Mouse (Mus musculus) midbrain, embryonic 14.5 days (tissue): Measurements from ENCODE around the gene Xlr5a. TPM values are rescaled to one million over a fixed set of nuclear protein-coding genes. Genes with fewer than 3 reads are reported as not detected.
"Not testable (repeated sequence)": the region's sequence is repeated elsewhere in the genome, so short reads cannot be mapped to it uniquely, and the experiment has no call there.

Experiments
- ATAC-seq: fragments of 200-750 bp; cut with Nextera tagmentation; 2 replicates; pipeline ENCODE4 v1.8.0; 2017; ENCODE audit warnings: moderate number of reproducible peaks, moderate library complexity; ENCODE audit not compliant: low FRiP score, low TSS enrichment
- DNase-seq: peaks from one replicate; pipeline ENCODE4 v3.0.0-alpha.2; 2015
- H3K27ac ChIP-seq: fragments of 300-500 bp; sonication (generic); replicated peaks from 2 replicates; pipeline ENCODE4 v1.5.1; 2014; ENCODE audit warnings: mild to moderate bottlenecking, low read depth, low read length, moderate library complexity
- H3K27me3 ChIP-seq: fragments of 300-500 bp; sonication (generic); 2 replicates; pipeline ENCODE4 v1.6.1; 2014; ENCODE audit warnings: low read length, control low read depth, mixed read lengths; ENCODE audit not compliant: control insufficient read depth, insufficient read depth
- H3K36me3 ChIP-seq: fragments of 300-500 bp; sonication (generic); 2 replicates; pipeline ENCODE4 v1.6.1; 2014; ENCODE audit warnings: low read length, control low read depth; ENCODE audit not compliant: control insufficient read depth, insufficient read depth
- H3K4me1 ChIP-seq: fragments of 300-500 bp; sonication (generic); 2 replicates; pipeline ENCODE4 v1.6.1; 2014; ENCODE audit warnings: mild to moderate bottlenecking, antibody characterized with exemption, low read length, control low read depth; ENCODE audit not compliant: control insufficient read depth, insufficient read depth
- H3K4me2 ChIP-seq: fragments of 300-500 bp; sonication (generic); 2 replicates; pipeline ENCODE4 v1.6.1; 2014; ENCODE audit warnings: mild to moderate bottlenecking, low read length, moderate library complexity
- H3K4me3 ChIP-seq: fragments of 300-500 bp; sonication (generic); replicated peaks from 2 replicates; pipeline ENCODE4 v1.5.1; 2014; ENCODE audit warnings: low read depth, low read length
- H3K9ac ChIP-seq: fragments of 300-500 bp; sonication (generic); replicated peaks from 2 replicates; pipeline ENCODE4 v1.6.1; 2014; ENCODE audit warnings: mild to moderate bottlenecking, low read length, moderate library complexity
- H3K9me3 ChIP-seq: fragments of 300-500 bp; sonication (generic); 2 replicates; pipeline ENCODE4 v1.6.1; 2016; ENCODE audit warnings: low read length, control low read depth, mixed read lengths; ENCODE audit not compliant: control insufficient read depth
- WGBS: fragments of 180-500 bp; shearing (Covaris S2); extraction: QIAGEN DNeasy Blood & Tissue Kit; methylation state at CpG from one replicate; pipeline ENCODE4 v1.1.7; 2014; 5-methylcytosine and 5-hydroxymethylcytosine counted together
- polyA plus RNA-seq: library from polyadenylated mRNA; unstranded; fragments of >200 nt; fragmentation: Nextera tagmentation; extraction: Ambion mirVana; gene quantifications from 2 replicates; pipeline ENCODE4 v1.2.1, GENCODE M21; 2014

The Xlr5a gene
- polyA plus RNA-seq, 1 experiment from 2014 or later, result not detected

DNA sequence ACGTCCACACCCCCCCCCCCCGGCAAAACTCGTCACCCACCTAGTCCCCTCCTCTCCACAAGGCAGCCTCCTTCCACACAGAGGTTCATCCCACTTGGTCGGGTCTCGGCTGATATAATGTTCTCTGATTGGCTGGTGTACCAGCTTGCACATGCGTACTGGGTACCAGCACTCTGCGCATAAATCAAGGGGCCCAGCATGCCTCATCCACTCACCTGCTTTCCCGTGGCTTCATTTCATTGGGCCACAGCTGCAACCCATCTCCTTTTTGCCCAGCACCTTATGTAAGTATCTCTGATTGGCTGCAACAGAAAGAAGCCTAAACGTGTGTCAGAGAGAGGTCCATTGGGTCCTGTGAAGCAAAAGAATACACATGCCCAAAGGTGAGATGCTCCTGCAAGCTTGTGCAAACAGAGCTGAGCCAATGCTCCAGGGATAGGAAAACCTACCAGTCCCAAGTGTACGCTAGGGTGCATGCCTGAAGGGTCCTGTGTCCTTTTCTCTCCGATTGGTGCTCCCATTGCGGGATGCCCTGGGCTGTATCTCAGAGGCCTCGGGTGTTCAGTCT is 195.8 kb downstream of the Xlr5a start, which contains the start of gene Xlr3a:
Xlr3a (minus strand) TSS at position 155 of the 568 bp plus-strand sequence.
- not testable (repeated sequence) for H3K4me3 ChIP-seq, ATAC-seq, H3K4me2 ChIP-seq, H3K27ac ChIP-seq, H3K4me1 ChIP-seq, H3K9me3 ChIP-seq, H3K27me3 ChIP-seq, H3K9ac ChIP-seq, H3K36me3 ChIP-seq
- DNase-seq, result peak; percentile 8
- WGBS, result 76% methylated on average over 13 of the region's 13 CpGs

DNA sequence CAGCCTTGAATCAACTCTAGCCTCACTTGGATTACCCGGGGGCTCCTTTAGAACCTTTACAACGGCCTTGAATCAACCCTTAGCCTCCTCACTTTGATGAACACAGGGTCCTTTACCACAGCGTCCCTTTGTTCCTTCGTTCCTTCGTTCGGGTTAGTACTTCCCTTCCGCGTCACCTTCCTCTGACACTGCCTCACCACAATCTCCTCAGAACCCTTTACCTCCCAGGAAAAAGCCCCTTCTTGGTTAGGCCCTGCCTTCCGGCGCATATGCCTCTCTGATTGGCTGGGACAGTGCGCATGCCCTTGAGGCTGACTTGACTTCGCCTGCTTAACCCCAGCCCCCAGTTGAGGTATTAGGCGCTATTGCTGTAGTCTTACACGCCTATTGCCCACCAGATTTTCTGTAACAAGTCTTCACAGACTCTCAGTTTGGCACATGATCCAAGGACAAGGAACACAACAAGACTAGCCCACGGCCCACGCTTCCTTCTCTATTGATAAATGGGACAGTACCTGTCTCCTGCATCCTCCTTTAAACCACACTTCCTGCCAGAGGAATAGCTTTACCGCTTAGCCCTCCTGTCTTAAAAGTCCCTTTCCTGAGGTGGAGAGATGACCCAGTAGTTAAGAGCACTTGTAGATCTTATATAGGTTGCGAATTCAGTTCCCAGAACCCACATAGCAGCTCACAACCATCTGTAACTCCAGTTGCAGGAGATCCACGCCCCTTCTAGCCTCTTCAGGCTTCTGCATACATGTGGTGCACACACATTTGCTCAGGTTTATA is 210.3 kb downstream of the Xlr5a start, which contains the start of gene Xlr4a:
Xlr4a (minus strand) TSS at position 212 of the 789 bp plus-strand sequence.
- H3K27me3 ChIP-seq, DNase-seq, H3K27ac ChIP-seq, H3K36me3 ChIP-seq, H3K4me2 ChIP-seq, H3K9ac ChIP-seq, ATAC-seq, H3K4me1 ChIP-seq, H3K9me3 ChIP-seq, H3K4me3 ChIP-seq: not testable (repeated sequence)
- WGBS, result 83% methylated on average over 18 of the region's 19 CpGs

DNA sequence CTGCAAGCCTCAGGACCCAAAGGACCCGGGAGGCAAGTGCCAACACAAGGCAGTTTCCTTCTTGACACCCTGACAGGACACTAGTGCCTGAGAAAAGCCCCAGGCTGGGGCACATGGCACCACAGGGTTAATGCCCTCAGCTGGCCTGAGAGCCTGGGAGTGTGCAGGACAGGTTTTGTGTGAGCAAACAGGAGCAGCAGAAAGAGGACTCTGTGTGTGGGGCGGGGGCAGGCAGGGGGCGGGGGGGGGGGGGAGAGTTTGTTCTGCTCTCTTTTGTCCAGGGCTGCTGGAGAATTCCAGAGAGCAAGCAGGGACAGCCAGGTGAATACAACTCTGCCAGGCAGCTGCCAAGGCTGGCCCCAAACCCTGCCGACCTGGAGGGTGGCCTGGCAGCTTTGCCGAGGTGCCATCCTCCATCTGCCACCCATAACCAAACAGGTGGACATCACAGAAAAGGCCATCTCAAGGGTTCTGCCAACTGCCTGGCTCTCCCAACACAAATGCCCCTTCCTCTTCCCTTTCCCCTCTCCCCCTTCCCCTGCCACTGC is 225.9 kb downstream of the Xlr5a start:
- not testable (repeated sequence) for ATAC-seq, DNase-seq, H3K36me3 ChIP-seq, H3K27ac ChIP-seq, H3K4me2 ChIP-seq, H3K9ac ChIP-seq, H3K9me3 ChIP-seq, H3K4me3 ChIP-seq, H3K27me3 ChIP-seq, H3K4me1 ChIP-seq
- no CpG with 5 or more reads among the region's 5 CpGs for WGBS

GRCm38 (mm10) chrX:73064415-73064793 is 228.4 kb downstream of the Xlr5a start, which contains the start of gene Pnma3:
TSS of gene Pnma3 (plus strand) at chrX:73064787.
- H3K36me3 ChIP-seq, result no peaks in the 10 kb centered on the region
- H3K27me3 ChIP-seq, result no peaks in the 10 kb centered on the region

GRCm38 (mm10) chrX:73063512-73064414 is 229.0 kb downstream of the Xlr5a start:
- Histone ChIP-seq H3K9me3 (no peaks in the 10 kb centered on the region), H3K27me3 (no peaks in the 10 kb centered on the region), H3K9ac (peak overlapping the region; percentile 57; the same call in 1 of the 2 replicates), H3K4me3 (peak overlapping the region; percentile 37), H3K36me3 (no peaks in the 10 kb centered on the region), H3K4me1 (no peaks in the 10 kb centered on the region), H3K27ac (no peak overlapping the region; the same call in 1 of the 2 replicates), H3K4me2 (peak overlapping the region; percentile 55)
- ATAC-seq (peak; percentile 77), DNase-seq (peak; percentile 71)
- 43% methylated on average over 24 of the region's 24 CpGs for WGBS

More at GRCm38 (mm10) chrX:73064415-73064793, 228.4 kb downstream of the Xlr5a start, which contains the start of gene Pnma3:
- ATAC-seq, result peak; percentile 20; the same call in 1 of the 2 replicates
- peak within 1 kb of the TSS; percentile 55 for H3K4me2 ChIP-seq
- no peaks in the 10 kb centered on the region for H3K9me3 ChIP-seq
- peak; percentile 18 for DNase-seq
- peak within 1 kb of the TSS; percentile 57; the same call in 1 of the 2 replicates for H3K9ac ChIP-seq
- H3K27ac ChIP-seq, result no peak within 1 kb of the TSS; the same call in 1 of the 2 replicates
- WGBS, result 40% methylated on average over 7 of the region's 7 CpGs
- peak within 1 kb of the TSS; percentile 37 for H3K4me3 ChIP-seq
- no peaks in the 10 kb centered on the region for H3K4me1 ChIP-seq

DNA sequence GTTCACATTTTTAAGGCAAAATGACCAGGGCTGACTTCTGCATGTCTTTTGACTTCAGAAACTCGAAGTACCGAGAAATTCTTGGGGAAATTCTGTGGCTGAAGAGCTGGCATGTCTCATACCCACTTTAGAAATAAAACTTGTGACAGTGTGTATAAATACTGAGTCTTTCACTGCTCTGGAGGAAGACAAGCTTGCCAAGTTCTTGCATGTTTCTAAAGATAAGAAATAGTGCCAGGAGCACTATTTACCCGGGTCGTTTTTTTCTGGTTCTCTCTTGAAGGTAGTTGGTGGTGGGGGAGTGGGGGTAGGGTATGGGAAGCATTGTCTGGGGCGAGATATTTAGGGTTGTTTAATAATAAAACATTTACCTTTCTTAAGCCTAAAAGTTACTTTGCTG is 230.5 kb downstream of the Xlr5a start:
- no peak for ATAC-seq
- 55% methylated on average over 5 of the region's 5 CpGs for WGBS

GRCm38 (mm10) chrX:73061528-73061927 is 231.2 kb downstream of the Xlr5a start:
- DNase-seq, result no peak
- no peaks in the 10 kb centered on the region for H3K27me3 ChIP-seq

More for the DNA sequence above, 230.5 kb downstream of the Xlr5a start:
- Histone ChIP-seq H3K27ac (no peak overlapping the region), H3K27me3 (no peaks in the 10 kb centered on the region), H3K4me1 (no peaks in the 10 kb centered on the region), H3K4me2 (no peak overlapping the region), H3K9me3 (no peaks in the 10 kb centered on the region), H3K36me3 (no peaks in the 10 kb centered on the region), H3K4me3 (no peak overlapping the region), H3K9ac (no peak overlapping the region)
- no peak for DNase-seq

More at GRCm38 (mm10) chrX:73061528-73061927, 231.2 kb downstream of the Xlr5a start:
- no peak for ATAC-seq
- Histone ChIP-seq H3K27ac (no peak overlapping the region), H3K9me3 (no peaks in the 10 kb centered on the region), H3K36me3 (no peaks in the 10 kb centered on the region), H3K4me1 (no peaks in the 10 kb centered on the region), H3K9ac (no peak overlapping the region), H3K4me2 (no peak overlapping the region), H3K4me3 (no peak overlapping the region)
- 85% methylated on average over 1 of the region's 1 CpGs for WGBS
